Mouse (Mus musculus) stomach, postnatal 0 days (tissue): ENCODE measurements around the gene Sdc3.

Experiments used
- CTCF ChIP-seq: IDR thresholded peaks from 2 replicates; pipeline ENCODE4 v1.5.1; 2016; ENCODE audit warnings: antibody characterized with exemption, low read depth, mild to moderate bottlenecking, moderate library complexity
- EP300 ChIP-seq: optimal IDR thresholded peaks from 2 replicates; pipeline ENCODE3; 2016; ENCODE audit warnings: antibody characterized with exemption

DNA sequence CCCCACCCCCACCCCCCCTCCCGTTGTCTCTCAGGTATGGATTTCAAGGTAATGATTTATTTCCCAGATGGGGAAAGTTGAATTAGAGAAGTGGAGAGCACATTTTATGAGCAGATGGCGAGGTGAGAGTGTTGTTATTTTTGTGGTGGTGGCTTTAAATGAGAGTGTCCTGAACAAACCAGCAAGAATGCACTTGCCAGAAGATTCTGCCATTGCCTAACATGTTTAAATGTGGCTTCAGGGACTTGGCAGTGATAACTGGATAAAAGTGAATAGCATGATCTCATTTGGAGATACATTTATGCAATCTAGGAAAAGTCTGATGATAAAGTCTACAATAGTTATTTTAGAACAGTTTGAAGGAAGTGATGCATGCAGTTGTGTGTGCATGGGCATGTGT, 37.6 kb upstream of the Sdc3 start:
- TF ChIP-seq EP300 (no peak), CTCF (no peak)
